Comparison of ENCODE assay signal across 7 mouse cellular contexts in genomic region chr11:20200713-20201575, GRCm38 (mm10). TPM values are rescaled to one million over a fixed set of nuclear protein-coding genes. Genes with fewer than 3 reads are reported as not detected.
DNase-seq lines count a peak whose midpoint lies in the region; ATAC-seq and TF ChIP-seq lines count a peak whose summit lies in the region.

Rab1a (plus strand) TSS chr11:20201432.

- intact Hi-C loops in left cerebral cortex, postnatal 4 days (cut with DNase I): no loop called here

- peak; percentile 100 for DNase-seq in adrenal gland, postnatal 10 days
- DNase-seq in embryonic facial prominence, embryonic 10.5 days (ENCODE audit: low spot score): peak; percentile 100
- peak; percentile 88 for DNase-seq in gonadal fat pad, adult 2 months (ENCODE audit: low read depth)
- DNase-seq in left cerebral cortex, postnatal 4 days: peak; percentile 100

- H3K4me2 ChIP-seq in intestine, postnatal 0 days (replicated peaks; ENCODE audit: low read depth): peak within 1 kb of the TSS; percentile 66
- H3K4me2 ChIP-seq in midbrain, embryonic 12.5 days (replicated peaks): peak within 1 kb of the TSS; percentile 72

- no peaks in the 10 kb centered on the region for H3K27me3 ChIP-seq in embryonic facial prominence, embryonic 10.5 days (replicated peaks; ENCODE audit: low read depth, poor library complexity, severe bottlenecking)
- no peaks in the 10 kb centered on the region for H3K27me3 ChIP-seq in intestine, postnatal 0 days (replicated peaks; ENCODE audit: control insufficient read depth, insufficient read depth, low read length)
- H3K27me3 ChIP-seq in midbrain, embryonic 12.5 days: no peaks in the 10 kb centered on the region
- no peaks in the 10 kb centered on the region for H3K27me3 ChIP-seq in small intestine, adult 2 months (ENCODE audit: control insufficient read depth, insufficient read depth, low read length)

- peak; percentile 90 for TF ChIP-seq CTCF in intestine, postnatal 0 days (IDR thresholded peaks at IDR 0.05; ENCODE audit: low read depth)
- TF ChIP-seq CTCF in small intestine, adult 2 months (IDR thresholded peaks at IDR 0.05; ENCODE audit: extremely low read depth, insufficient read length, insufficient replicate concordance, low read depth, low read length): peak; percentile 53; the same call in 1 of the 2 replicates

- under 1% methylated on average over 54 of the region's 54 CpGs for WGBS in embryonic facial prominence, embryonic 10.5 days
- under 1% methylated on average over 54 of the region's 54 CpGs for WGBS in intestine, postnatal 0 days
- WGBS in midbrain, embryonic 12.5 days: under 1% methylated on average over 54 of the region's 54 CpGs
- WGBS in small intestine, adult 2 months: 2% methylated on average over 54 of the region's 54 CpGs

- TF ChIP-seq POLR2A in small intestine, adult 2 months (IDR thresholded peaks at IDR 0.05; ENCODE audit: low read depth, low read length): peak; percentile 90

- peak; percentile 93 for ATAC-seq in intestine, postnatal 0 days
- peak; percentile 99 for ATAC-seq in midbrain, embryonic 12.5 days (ENCODE audit: low FRiP score, low read depth)

- peak within 1 kb of the TSS; percentile 79 for H3K4me3 ChIP-seq in embryonic facial prominence, embryonic 10.5 days
- peak within 1 kb of the TSS; percentile 100 for H3K4me3 ChIP-seq in intestine, postnatal 0 days (ENCODE audit: low read depth, low read length)
- peak within 1 kb of the TSS; percentile 99 for H3K4me3 ChIP-seq in midbrain, embryonic 12.5 days
- peak within 1 kb of the TSS; percentile 86 for H3K4me3 ChIP-seq in small intestine, adult 2 months (ENCODE audit: low read depth, low read length)

- H3K27ac ChIP-seq in embryonic facial prominence, embryonic 10.5 days (replicated peaks): peak within 1 kb of the TSS; percentile 94
- H3K27ac ChIP-seq in intestine, postnatal 0 days (ENCODE audit: low read depth, low read length): peak within 1 kb of the TSS; percentile 100
- peak within 1 kb of the TSS; percentile 96 for H3K27ac ChIP-seq in midbrain, embryonic 12.5 days (replicated peaks)
- H3K27ac ChIP-seq in small intestine, adult 2 months (ENCODE audit: insufficient read depth, low read depth, low read length): peak within 1 kb of the TSS; percentile 94

- peak within 1 kb of the TSS; percentile 100 for H3K9ac ChIP-seq in intestine, postnatal 0 days (ENCODE audit: low read depth, low read length)
- peak within 1 kb of the TSS; percentile 97 for H3K9ac ChIP-seq in midbrain, embryonic 12.5 days (replicated peaks)

- H3K9me3 ChIP-seq in embryonic facial prominence, embryonic 10.5 days: no peaks in the 10 kb centered on the region
- H3K9me3 ChIP-seq in intestine, postnatal 0 days (ENCODE audit: control insufficient read depth): no peaks in the 10 kb centered on the region
- H3K9me3 ChIP-seq in midbrain, embryonic 12.5 days: no peaks in the 10 kb centered on the region

- H3K4me1 ChIP-seq in embryonic facial prominence, embryonic 10.5 days: peaks cover 21% of the 10 kb centered on the region
- H3K4me1 ChIP-seq in intestine, postnatal 0 days (replicated peaks; ENCODE audit: control insufficient read depth, insufficient read depth, low read length): peaks cover 12% of the 10 kb centered on the region
- H3K4me1 ChIP-seq in midbrain, embryonic 12.5 days: peaks cover 28% of the 10 kb centered on the region
- H3K4me1 ChIP-seq in small intestine, adult 2 months (ENCODE audit: control insufficient read depth, insufficient read depth, insufficient read length, low read length): peaks cover 18% of the 10 kb centered on the region; the same call in 1 of the 2 replicates

- peaks cover 10% of the 10 kb centered on the region for H3K36me3 ChIP-seq in embryonic facial prominence, embryonic 10.5 days (replicated peaks)
- H3K36me3 ChIP-seq in intestine, postnatal 0 days (ENCODE audit: control insufficient read depth, insufficient read depth): no peaks in the 10 kb centered on the region
- no peaks in the 10 kb centered on the region for H3K36me3 ChIP-seq in midbrain, embryonic 12.5 days
- no peaks in the 10 kb centered on the region for H3K36me3 ChIP-seq in small intestine, adult 2 months (ENCODE audit: control insufficient read depth, insufficient read depth, low read length)

RNA-seq across cellular contexts. Expression of gene Rab1a, which starts in this region (rescaled TPM):
- total RNA-seq in adrenal gland, postnatal 10 days (2021): 100 to 1,000 TPM; 153 to 156 TPM
- 198 and 205 TPM in 2 replicates for polyA plus RNA-seq in embryonic facial prominence, embryonic 10.5 days (2016; fragmentation: Nextera tagmentation; extraction: Ambion mirVana)
- polyA plus RNA-seq in gonadal fat pad, adult 2 months (2012; rRNA removed): 61.5 and 72.3 TPM in 2 replicates
- 761 and 762 TPM in 2 replicates for polyA plus RNA-seq in intestine, postnatal 0 days (2015; fragmentation: Nextera tagmentation; extraction: Ambion mirVana)
- 100 to 1,000 TPM; 224 TPM for total RNA-seq in left cerebral cortex, postnatal 4 days (2021)
- polyA plus RNA-seq in midbrain, embryonic 12.5 days (2016; fragmentation: Nextera tagmentation; extraction: Ambion mirVana): 269 and 275 TPM in 2 replicates
- 27.7 and 60.0 TPM in 2 replicates for polyA plus RNA-seq in small intestine, adult 2 months (2012; rRNA removed)

Comparison
In these comparisons a context has a peak if more than half of its experiments do, and no peak if none do; other contexts are left out.
1. Peak in every context shown above with its lines: DNase-seq, ATAC-seq, H3K4me3 ChIP-seq and H3K27ac ChIP-seq.